Mouse (Mus musculus): ENCODE results near the gene Ndufs8.
A peak's percentile ranks its signal among the peaks of the same experiment; 100 is the strongest.

Gene Ndufs8

DNA sequence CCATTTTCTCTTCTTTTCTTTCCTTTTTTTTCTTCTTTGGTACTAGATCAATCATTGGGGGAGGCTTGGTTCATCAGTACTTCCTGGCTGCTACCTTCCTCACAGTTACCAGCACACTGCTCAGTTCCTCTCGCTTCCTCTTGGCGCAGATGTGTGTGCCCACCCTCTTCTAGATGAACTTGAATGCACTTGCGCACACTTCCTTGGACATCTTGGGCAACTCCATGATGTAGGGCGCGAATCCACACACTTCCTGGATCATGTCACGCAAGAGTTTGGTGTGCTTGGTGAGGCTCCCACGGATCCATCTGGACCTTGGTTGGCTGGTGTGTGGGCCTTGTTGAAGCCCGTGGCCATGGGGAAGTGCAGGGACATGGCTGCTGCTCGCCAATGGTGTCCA is 19.1 kb upstream of the Ndufs8 start:
- DNase-seq (ENCODE audit: low spot score in 2 of 2): no peak

DNA sequence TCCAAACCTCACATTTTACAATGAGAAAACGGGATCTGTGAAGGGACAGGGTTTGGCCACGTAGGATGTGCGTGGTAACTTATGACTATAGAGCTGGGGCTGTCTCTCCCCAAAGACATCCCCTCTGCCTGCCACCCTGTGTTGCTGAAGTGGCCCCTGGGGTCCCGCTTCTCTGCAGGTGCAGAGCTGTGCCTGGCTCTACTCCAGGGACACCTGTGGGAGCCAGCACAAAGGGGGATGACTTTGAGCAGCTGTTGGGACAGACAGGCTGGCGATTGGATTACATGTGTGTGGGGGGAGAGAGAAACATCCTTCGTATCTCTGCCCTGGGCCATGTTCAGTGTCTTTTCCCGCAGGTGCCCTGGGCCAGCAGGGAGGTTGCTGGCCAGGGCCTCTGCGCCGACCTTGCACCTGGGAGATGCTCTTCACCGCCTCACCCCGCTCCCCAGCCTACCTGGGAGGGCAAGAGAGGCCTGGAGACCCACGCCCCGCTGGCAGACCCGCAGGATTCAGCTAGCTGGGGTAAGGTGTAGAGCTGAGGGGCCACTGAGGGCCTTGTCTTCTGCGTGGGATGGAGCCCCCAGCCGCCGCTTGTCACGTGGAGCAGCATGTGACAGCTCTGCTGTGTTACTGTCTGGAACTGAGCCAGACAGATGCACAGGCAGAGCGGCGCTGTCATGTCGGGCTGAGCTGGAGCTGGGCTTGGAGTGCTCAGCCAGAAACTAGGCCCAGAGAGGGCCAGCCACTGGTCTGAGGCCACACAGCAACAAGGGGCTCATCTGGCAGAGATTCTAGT is 17.9 kb upstream of the Ndufs8 start:
- DNase-seq (ENCODE audit: low spot score in 2 of 2): peak; percentile 16 to 66

DNA sequence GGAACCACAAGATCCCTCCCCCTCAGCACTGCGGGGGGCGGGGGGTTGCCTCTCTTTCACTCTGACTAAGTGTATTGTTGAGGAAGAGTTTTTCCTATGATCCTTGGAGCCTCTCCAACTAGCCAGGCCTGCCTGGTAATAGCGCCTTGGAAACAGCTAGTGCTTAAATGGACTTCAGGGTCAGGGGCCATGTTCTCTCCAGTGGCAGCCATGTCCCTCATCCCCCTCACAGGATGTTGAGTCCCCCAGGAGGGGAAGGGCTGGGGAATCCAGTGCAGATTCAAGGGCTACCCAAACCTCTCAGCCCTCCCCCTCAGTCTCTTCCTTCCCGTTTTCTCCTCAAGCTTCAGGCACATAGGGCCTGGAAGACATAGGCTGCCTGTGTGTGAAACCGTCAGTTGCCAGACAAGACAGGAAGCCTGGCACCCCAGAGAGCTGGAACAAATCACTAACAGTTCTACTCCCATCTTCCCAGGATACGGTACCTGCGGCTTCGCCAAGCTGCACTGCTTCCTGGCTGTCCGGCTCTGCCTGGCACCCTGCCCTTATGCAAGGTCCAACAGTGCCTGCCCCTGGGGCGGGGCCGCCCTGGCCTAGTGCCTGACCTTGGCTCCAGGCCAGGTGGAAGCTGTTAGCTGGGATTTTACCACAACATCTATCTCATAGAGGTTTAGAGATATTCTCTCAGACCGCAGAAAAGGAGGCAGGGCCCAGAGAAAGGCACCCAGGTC is 16.8 kb upstream of the Ndufs8 start, which contains the start of gene Aldh3b1:
Gene Aldh3b1, minus strand, starts transcription at position 598 of the 731 bp plus-strand sequence.
- DNase-seq (ENCODE audit: low spot score in 2 of 2): peak; percentile 68 to 76

DNA sequence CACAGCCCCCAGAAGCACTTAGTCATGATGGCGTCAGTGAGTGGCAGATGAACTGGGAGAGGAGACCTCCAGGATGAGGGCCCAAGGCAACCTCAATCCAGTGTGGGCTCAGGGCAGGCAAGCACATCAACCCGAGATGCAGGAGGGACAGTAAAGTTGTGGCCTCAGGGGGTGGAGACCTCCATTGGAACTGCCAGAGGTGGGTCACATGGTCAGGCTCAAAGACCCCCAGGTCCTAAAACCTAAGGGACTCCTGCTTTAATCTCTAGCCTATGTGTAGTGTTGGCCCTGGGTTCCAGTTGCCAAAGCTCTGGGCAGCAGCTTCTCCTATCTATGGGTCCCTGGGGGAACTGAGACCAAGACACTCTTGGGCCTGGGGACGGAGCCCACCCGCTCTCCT is 16.2 kb upstream of the Ndufs8 start:
- DNase-seq (ENCODE audit: low spot score in 2 of 2): no peak

DNA sequence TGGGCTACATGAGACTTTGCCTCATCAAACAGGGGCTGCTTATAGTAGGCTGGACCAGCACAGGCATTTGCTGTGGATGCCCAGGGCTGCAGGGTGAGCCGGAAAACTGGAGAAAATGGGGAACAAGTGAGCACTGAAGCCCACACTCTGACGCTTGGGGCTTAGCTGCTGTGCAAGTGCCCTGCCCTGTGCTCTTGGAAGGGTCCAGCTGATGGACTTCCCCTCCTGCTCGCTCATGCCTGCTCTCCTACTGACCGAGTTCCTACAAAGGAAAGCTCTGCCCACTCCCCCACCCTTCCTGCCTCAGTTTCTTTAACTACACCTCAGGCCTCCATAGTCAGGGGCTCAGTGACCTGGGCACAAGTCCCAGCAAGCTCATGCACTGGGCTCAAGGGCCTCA is 15.4 kb upstream of the Ndufs8 start:
- DNase-seq (ENCODE audit: low spot score in 2 of 2): no peak

DNA sequence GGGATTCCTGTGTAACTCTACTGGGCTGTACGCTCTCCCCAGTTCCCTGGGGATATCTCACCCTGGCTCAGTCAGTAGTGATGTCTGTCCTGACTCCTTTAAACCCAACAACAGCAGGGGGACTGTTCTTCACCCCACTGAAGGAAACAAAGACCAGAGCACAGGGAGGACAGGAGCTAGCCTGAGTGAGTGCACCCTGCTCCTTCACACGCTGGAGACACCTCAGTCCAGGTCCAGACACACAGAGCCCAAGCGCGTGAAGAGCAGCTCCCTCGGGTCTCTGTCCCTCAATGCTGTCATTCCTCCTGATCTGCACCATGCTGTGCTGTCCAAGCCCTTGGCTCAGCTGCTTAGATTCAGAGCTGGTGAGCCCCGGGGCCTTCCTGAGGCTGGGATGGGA is 14.1 kb upstream of the Ndufs8 start:
- DNase-seq (ENCODE audit: low spot score in 2 of 2): no peak

DNA sequence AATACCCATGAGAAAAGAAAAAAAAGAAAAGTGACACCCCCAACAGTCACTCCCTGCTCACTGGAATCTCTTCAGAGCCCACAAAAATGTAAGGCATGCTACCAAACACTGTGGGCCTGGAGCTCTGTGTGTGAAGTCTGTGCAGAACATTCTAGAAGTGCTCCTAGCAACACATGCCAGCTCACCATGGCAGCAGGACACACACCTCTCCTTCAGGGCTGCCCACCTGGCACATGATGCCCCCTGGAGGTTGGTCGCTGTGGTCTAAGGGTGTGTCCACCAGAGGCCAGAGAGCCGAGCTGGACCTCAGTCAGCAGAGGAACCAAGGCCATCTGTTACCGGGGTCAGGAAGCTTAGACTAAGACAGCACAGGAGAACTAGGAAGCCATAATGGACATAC is 13.7 kb upstream of the Ndufs8 start:
- DNase-seq (ENCODE audit: low spot score in 2 of 2): no peak

DNA sequence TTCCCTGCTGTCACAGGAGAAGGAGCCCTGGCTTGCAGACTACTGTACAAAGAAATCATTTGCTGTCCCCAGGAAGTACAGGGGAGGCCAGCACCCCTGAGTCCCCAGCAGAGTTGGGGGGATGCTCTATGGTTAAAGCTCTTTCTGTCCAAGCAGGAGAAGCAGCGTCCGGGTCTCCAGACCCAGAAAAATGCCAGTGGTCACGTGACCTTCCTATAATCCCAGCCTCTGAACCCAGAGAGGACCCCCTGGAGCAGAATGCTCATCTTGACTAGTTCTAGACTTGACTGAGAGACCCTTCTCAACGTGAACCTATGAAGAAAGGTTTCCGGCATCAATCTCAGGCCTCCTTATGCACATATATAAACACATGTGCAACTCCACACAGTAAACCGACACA is 13.3 kb upstream of the Ndufs8 start:
- DNase-seq (ENCODE audit: low spot score in 2 of 2): no peak

DNA sequence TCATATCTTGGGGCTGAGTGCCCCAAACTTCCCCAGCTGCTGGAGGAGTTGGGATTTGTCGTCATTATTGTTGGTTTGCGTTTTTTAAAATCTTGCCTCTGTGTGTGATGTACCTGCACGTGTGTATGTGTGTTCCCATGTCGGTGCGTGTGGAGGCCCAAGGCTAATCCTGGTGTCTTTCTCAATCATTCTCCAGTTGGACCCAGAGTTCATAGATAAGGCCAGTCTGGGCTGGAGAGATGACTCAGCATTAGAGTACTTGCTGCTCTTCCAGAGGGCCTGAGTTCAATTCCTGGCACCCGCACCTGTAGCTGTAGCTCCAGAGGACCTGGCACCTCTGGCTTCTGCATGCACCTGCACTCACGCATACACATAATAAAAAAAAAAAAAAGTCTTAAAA is 12.3 kb upstream of the Ndufs8 start:
- no peak for DNase-seq (ENCODE audit: low spot score in 2 of 2)

DNA sequence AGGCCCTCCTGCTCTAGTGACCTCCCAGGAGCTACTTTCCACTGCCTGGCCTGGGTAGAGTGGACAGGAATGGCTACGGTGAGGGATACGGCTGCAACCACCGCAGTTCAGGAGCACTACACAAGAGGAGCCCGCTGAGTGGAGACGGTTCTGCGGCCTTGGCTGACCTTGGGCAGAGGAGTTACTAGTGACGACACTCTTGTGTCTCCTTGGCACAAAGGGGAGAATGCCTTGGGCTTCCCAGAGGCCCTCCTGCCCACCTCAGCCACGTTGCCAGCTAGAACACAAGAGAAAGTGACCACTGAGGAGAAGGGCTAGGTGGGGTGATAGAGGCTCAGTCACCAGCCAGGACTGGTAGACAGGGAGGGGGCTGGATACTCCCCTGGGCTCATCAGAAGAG is 11.6 kb upstream of the Ndufs8 start:
- DNase-seq (ENCODE audit: low spot score in 2 of 2): peak in 1 of 2 experiments; percentile 13

DNA sequence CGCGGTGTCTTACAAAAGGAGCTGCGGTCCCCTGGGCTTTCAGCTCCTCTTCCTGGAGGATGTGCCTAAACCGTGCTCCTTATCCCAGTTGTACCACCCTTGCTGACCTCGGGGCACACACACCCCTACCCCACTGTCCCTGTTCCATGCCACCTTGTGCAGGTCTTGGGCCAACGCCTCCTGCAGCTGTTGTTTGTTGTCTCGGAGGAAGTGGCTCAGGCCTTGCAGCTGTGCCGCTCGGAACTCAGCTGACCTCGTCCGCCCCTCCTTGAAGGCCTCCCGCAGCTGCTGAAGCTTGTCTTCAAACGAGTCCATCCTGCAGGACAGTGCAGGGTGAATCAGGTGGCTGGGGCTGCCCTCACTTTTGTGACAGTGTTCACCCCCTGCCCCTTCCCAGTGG is 11.0 kb upstream of the Ndufs8 start:
- peak in 1 of 2 experiments; percentile 68 for DNase-seq (ENCODE audit: low spot score in 2 of 2)

DNA sequence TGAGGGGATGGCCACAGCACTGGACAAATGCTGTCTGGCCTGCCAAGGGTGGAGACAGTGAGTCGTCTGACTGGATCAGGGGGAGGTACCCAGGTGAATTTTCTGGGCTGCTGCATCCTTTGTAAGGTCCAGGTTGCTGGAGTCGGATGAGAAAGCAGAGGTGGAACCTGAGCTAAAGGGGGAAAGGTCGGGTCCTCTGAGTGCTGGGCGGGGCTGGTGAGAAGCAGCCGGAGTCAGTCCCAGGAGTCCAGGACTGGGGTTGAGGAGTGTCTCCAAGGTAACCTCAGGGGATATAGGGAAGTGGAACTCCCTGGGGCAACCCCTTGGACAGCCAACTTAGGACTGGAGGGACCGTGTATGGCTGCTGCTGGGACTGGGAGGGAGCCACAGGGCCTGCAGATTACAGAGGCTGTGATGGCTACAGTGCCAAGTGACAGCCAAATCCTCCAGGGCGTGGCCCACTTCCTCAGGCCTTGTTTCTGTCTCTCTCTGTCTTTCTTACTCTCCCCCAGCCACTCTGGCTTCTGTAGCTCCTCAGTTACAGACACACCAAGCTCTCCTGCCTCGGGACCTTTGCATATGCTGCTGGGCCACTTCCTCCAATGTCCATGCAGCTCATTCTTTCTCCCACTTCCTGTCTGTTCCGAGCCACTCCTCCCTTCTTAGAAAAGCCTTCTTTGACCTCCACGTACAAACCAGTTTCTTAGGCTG is 10.2 kb upstream of the Ndufs8 start:
- peak in 1 of 2 experiments; percentile 47 for DNase-seq (ENCODE audit: low spot score in 2 of 2)

DNA sequence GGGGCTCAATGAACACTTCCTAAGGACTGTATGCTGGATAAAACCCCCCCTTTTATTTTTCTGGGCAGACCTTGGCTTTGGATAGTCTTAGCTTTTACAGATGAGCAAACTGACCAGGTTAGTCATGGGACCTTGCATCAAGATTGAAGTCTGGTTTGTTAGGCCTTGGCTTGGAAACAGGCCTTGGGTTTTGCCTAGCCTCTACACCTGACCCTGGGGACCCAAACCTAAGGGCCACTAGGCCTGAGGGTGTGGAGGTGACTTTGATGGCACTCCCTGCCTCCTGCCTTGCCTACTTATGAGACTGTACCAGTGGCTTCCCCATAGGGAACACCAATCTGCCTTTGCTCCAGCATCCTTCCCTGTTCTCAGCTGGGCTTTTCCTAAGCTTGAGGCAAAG is 7.4 kb upstream of the Ndufs8 start:
- no peak for DNase-seq (ENCODE audit: low spot score in 2 of 2)

DNA sequence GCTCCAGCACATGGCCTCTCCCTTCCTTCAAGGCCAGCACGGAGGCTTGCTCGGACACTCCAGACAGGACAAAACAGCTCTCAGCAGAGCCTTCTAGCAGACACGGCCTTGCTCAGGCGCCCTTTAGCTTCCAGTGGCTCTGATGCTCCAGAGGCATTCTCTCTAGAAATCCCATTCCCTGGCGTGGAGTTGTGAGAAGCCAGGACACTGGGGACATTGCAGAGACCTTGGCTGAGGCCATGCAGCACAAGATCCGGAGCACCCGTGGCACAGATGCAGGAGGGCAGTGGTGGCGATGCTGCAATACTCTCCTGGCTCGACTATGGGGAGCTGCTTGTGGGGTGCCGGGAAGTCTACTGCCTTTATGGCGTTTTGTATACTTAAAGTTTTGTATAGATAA is 4.2 kb upstream of the Ndufs8 start:
- no peak for DNase-seq (ENCODE audit: low spot score in 2 of 2)

DNA sequence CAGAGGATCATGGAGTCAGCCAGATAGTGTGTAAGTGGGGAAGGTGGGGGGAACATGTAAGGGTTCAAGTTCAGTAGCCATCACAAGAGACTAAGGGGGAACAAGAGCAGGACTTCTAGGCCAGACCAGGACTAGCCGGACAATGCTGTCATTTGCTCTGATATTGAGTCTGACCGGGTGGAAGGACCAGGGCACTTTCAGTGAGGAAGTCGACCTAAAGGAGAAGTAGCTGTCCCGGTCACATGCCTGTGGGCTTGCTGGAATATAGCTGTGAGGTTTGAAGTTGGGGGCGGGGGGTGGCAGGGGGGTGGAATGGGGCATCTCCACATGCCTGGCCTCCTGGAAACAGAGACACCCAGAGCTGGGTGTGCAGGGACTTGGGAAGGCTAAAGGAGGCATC is 2.0 kb upstream of the Ndufs8 start:
- peak in 1 of 2 experiments; percentile 15 for DNase-seq (ENCODE audit: low spot score in 2 of 2)

DNA sequence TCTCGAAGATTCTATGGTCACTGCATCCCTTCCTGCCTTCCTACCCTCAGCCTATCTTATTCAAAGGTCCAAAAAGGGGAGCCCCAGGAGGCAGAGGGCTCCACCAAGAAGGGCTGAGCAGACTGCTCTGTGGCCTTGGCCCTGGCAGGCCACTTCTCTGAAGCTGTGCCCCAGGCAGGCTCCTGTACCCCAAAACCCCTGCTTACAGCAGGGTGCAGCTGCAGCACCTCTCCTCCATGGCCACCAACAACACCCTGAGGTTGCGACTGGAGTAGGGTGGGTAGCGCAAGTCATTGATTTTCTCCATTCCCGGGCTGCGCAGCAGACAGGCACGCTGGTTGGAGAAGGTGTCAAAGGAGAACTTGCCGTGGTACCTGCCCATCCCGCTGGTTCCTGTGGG is 1.1 kb upstream of the Ndufs8 start:
- peak in 1 of 2 experiments; percentile 15 for DNase-seq (ENCODE audit: low spot score in 2 of 2)

DNA sequence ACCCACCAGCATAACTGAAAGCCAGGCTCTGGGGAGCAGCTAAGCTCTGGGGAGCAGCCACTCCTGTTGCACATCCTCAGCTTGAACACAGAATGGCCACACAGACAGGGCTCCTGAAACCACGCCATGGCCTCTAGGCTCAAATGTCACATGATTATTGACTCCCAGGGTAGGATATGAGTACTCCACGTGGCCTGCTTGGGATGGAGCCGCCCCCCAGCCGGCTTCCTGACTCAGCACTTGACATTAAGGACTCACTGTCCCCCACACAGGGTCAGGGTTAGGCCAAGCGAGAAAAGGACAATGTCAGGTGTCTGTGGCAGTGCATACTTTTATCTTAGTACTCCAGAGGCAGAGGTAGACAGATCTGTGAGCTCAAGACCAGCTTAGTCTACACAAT is 2.4 kb downstream of the Ndufs8 start:
- DNase-seq (ENCODE audit: low spot score in 2 of 2): no peak

DNA sequence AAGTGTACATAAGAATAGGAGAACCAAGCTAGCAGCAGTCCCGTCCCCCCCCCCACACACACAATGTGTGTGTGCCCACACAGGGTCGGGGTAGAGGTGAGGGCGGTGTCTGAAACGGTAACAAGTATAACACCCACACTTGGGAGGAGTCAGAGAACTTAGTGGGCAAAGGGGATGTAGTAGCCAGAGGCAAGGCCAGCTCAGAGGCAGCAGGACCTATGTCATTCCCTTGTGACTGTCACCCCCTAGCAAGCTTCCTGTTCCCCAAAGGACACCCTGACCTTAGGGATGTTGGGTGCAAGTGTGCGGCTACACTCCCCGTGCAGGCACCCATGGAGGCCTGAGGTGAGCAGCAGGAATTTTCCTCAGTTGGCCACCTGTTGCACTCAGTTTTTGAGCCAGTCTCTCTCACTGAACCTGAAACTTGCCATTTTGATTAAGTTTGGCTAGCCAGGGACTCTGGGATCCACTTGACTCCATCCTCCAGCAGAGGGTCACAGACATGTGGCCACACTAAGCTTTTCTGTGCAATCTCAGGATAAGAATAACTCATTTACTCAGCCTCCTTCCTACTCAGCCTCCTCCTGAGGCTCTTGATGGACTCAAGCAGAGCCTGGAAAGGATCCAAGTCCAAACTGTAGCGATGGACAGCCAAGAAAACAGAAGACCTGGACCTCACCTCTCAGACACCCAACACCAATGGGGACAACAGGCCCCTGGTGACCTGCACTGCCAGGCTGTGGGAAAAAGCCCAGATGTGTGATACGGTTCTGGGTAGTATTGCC is 4.5 kb downstream of the Ndufs8 start:
- no peak for DNase-seq (ENCODE audit: low spot score in 2 of 2)

DNA sequence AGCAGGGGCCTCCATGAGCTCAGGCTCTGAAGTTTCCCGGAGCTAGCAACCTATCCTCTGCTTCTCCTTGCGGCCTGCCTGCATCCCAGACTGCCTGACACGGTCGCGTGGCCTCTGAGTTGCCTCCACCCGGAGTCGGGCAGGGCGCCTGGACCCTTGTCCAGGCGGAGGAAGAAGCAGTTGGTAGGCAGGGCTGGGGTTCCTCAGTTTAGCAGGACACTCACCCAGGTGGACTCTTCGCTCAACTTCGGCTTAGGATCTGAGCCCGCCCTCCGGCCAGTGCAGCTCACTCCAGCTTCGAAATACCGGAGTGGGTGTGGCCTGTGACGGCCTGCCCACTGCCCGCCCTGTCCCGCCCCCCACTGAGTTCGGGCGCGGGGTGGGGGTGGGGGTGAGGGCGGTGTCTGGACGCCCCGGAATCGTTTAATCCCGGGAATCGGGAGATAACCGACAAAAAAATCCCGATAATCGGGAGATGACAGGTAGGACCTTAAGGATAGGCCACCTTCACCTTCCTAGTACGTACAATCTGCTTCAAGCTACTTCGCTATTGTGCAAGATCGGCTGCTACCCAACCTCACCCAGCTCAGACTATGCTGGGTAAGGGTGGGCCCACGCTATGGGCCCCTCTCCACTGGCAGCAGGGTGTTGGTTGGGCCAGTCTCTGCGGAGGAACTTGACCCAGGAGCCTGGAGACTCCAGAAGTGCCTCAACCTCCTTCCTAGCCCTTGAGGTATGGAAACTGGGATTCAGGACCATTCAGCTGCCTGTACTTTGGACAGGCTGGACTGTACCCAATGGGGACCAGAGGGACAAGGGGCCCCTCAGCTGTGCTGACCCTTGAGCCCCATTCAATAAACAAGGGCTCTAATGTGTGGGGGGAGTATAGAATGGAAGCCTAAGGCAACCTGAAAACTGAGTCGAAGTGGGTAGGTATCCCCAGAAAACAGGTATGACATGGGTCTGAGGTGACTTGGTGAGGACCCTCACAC is 5.5 kb downstream of the Ndufs8 start, which contains the start of gene Tcirg1:
Gene Tcirg1, minus strand, starts transcription at position 339 of the 992 bp plus-strand sequence.
- DNase-seq (ENCODE audit: low spot score in 2 of 2): peak; percentile 74 to 86

DNA sequence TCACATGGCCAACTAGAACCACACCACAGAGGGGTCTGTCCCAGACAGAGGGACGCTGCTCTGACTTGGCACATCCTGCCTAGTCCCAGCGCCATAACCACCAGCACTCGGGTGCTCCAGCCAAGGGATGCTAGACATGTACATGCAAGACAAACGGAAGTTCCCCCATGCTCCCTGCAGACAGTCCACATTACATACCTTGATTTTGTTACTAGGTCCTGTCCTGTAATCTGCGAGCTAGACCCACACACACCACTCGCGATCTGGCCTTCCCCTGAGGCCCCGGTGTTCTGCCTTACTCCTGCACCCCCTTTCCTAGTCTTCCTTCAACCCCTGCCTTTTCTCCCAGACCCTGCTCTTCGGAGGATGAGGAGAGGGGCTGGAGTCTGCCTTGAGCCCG is 6.2 kb downstream of the Ndufs8 start:
- peak in 1 of 2 experiments; percentile 13 for DNase-seq (ENCODE audit: low spot score in 2 of 2)
